Mouse (Mus musculus): ENCODE measurements around the gene Htr1f. TPM values are rescaled to one million over a fixed set of nuclear protein-coding genes. Genes with fewer than 3 reads are reported as not detected.
A peak's percentile ranks its signal among the peaks of the same experiment; 100 is the strongest.

Htr1f gene
- polyA plus RNA-seq, 1 experiment from 2014 or later: 0.38 TPM

DNA sequence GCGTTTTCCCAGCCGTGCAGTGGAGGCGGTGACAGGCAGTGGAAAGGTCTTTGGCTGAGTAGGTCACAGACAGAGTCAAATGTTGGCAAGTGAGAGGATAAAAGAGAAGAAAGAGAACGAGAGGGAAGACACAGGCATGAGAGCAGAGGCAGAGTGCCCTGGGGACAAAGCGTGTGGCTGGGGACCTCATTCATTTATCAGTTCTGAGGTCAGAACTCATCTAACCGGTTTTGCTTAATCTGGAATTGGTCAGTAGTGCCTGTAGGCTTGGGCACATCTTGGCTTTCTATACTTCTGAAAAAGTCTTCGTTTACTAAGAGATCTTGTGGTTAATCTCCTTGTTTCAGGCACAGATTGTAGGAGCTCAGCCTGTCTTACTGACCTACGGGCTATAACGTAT lies 182.2 kb downstream of the Htr1f start:
- Histone ChIP-seq H3K4me2 (ENCODE audit: low read depth, low read length) (no peak overlapping the region), H3K27ac (replicated peaks; ENCODE audit: low read depth, low read length) (no peak overlapping the region), H3K9ac (ENCODE audit: low read depth, low read length) (no peak overlapping the region), H3K27me3 (replicated peaks; ENCODE audit: control insufficient read depth, insufficient read depth, low read length) (no peaks in the 10 kb centered on the region), H3K9me3 (ENCODE audit: control insufficient read depth, low read length) (no peaks in the 10 kb centered on the region), H3K4me3 (ENCODE audit: low read depth, low read length) (no peak overlapping the region), H3K4me1 (ENCODE audit: control insufficient read depth, insufficient read depth, low read length) (no peaks in the 10 kb centered on the region), H3K36me3 (ENCODE audit: control insufficient read depth, insufficient read depth, low read length) (no peaks in the 10 kb centered on the region)
- ATAC-seq (ENCODE audit: low read depth) (no peak), DNase-seq (ENCODE audit: low spot score) (peak; percentile 8)
- WGBS: 40% methylated on average over 9 of the region's 9 CpGs

- Histone ChIP-seq H3K27ac (replicated peaks; ENCODE audit: low read depth, low read length) (no peak overlapping the region), H3K9ac (ENCODE audit: low read depth, low read length) (no peak overlapping the region), H3K4me3 (ENCODE audit: low read depth, low read length) (no peak overlapping the region), H3K36me3 (ENCODE audit: control insufficient read depth, insufficient read depth, low read length) (no peaks in the 10 kb centered on the region), H3K4me2 (ENCODE audit: low read depth, low read length) (no peak overlapping the region), H3K27me3 (replicated peaks; ENCODE audit: control insufficient read depth, insufficient read depth, low read length) (no peaks in the 10 kb centered on the region), H3K9me3 (ENCODE audit: control insufficient read depth, low read length) (no peaks in the 10 kb centered on the region), H3K4me1 (ENCODE audit: control insufficient read depth, insufficient read depth, low read length) (no peaks in the 10 kb centered on the region)
- no peak for DNase-seq (ENCODE audit: low spot score)
- 76% methylated on average over 10 of the region's 10 CpGs for WGBS
- no peak for ATAC-seq (ENCODE audit: low read depth)
These were observed 196.9 kb downstream of the Htr1f start for GRCm38 (mm10) chr16:64908747-64909146.

GRCm38 (mm10) chr16:64907112-64907511 lies 198.5 kb downstream of the Htr1f start:
- H3K36me3 ChIP-seq (ENCODE audit: control insufficient read depth, insufficient read depth, low read length): no peaks in the 10 kb centered on the region
- WGBS: 22% methylated on average over 3 of the region's 3 CpGs
- H3K4me1 ChIP-seq (ENCODE audit: control insufficient read depth, insufficient read depth, low read length): no peaks in the 10 kb centered on the region
- no peak overlapping the region for H3K27ac ChIP-seq (replicated peaks; ENCODE audit: low read depth, low read length)
- H3K9ac ChIP-seq (ENCODE audit: low read depth, low read length): no peak overlapping the region
- DNase-seq (ENCODE audit: low spot score): peak; percentile 23
- no peak overlapping the region for H3K4me2 ChIP-seq (ENCODE audit: low read depth, low read length)
- no peaks in the 10 kb centered on the region for H3K9me3 ChIP-seq (ENCODE audit: control insufficient read depth, low read length)
- no peak for ATAC-seq (ENCODE audit: low read depth)
- no peaks in the 10 kb centered on the region for H3K27me3 ChIP-seq (replicated peaks; ENCODE audit: control insufficient read depth, insufficient read depth, low read length)
- H3K4me3 ChIP-seq (ENCODE audit: low read depth, low read length): no peak overlapping the region

GRCm38 (mm10) chr16:64903328-64903727 lies 202.3 kb downstream of the Htr1f start:
- ATAC-seq (ENCODE audit: low read depth) (no peak), DNase-seq (ENCODE audit: low spot score) (peak; percentile 22)
- H3K4me1 ChIP-seq (ENCODE audit: control insufficient read depth, insufficient read depth, low read length): no peaks in the 10 kb centered on the region
- no peak overlapping the region for H3K27ac ChIP-seq (replicated peaks; ENCODE audit: low read depth, low read length)
- no peaks in the 10 kb centered on the region for H3K27me3 ChIP-seq (replicated peaks; ENCODE audit: control insufficient read depth, insufficient read depth, low read length)
- no peak overlapping the region for H3K9ac ChIP-seq (ENCODE audit: low read depth, low read length)
- WGBS: 40% methylated on average over 2 of the region's 2 CpGs
- H3K4me3 ChIP-seq (ENCODE audit: low read depth, low read length): no peak overlapping the region
- H3K36me3 ChIP-seq (ENCODE audit: control insufficient read depth, insufficient read depth, low read length): no peaks in the 10 kb centered on the region
- H3K4me2 ChIP-seq (ENCODE audit: low read depth, low read length): no peak overlapping the region
- no peaks in the 10 kb centered on the region for H3K9me3 ChIP-seq (ENCODE audit: control insufficient read depth, low read length)

- no peak overlapping the region for H3K27ac ChIP-seq (replicated peaks; ENCODE audit: low read depth, low read length)
- DNase-seq (ENCODE audit: low spot score) (no peak), ATAC-seq (ENCODE audit: low read depth) (no peak)
- H3K4me1 ChIP-seq (ENCODE audit: control insufficient read depth, insufficient read depth, low read length): no peaks in the 10 kb centered on the region
- no peak overlapping the region for H3K4me2 ChIP-seq (ENCODE audit: low read depth, low read length)
- H3K9ac ChIP-seq (ENCODE audit: low read depth, low read length): no peak overlapping the region
- H3K27me3 ChIP-seq (replicated peaks; ENCODE audit: control insufficient read depth, insufficient read depth, low read length): no peaks in the 10 kb centered on the region
- no peaks in the 10 kb centered on the region for H3K9me3 ChIP-seq (ENCODE audit: control insufficient read depth, low read length)
- H3K36me3 ChIP-seq (ENCODE audit: control insufficient read depth, insufficient read depth, low read length): no peaks in the 10 kb centered on the region
- 77% methylated on average over 2 of the region's 2 CpGs for WGBS
- H3K4me3 ChIP-seq (ENCODE audit: low read depth, low read length): no peak overlapping the region
These were observed 206.6 kb downstream of the Htr1f start for GRCm38 (mm10) chr16:64899084-64899483.

DNA sequence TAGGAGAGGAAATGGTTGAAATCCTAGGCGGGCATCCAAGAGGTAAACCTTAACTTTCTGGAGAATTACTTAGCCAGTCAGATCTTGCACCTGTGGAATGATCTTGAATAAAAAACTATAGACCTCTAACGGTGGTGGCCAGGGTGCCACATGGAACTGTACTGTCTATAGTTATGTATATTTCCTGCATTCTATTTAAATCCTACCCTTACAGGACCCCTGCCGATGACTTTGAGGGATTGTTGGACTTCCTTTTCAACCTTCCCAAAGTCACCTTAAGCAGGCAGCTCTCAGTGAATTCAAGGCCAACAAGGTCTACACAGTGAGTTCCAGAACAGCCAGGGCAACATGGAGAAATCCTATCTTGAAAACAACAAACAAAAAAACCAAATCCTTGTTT lies 216.2 kb downstream of the Htr1f start:
- no peak overlapping the region for H3K4me2 ChIP-seq (ENCODE audit: low read depth, low read length)
- H3K9me3 ChIP-seq (ENCODE audit: control insufficient read depth, low read length): 0 out of 2 replicates have a peak, but pooled peaks cover 4% of the 10 kb centered on the region
- no peaks in the 10 kb centered on the region for H3K36me3 ChIP-seq (ENCODE audit: control insufficient read depth, insufficient read depth, low read length)
- WGBS: 90% methylated on average over 3 of the region's 3 CpGs
- no peak overlapping the region for H3K4me3 ChIP-seq (ENCODE audit: low read depth, low read length)
- no peaks in the 10 kb centered on the region for H3K27me3 ChIP-seq (replicated peaks; ENCODE audit: control insufficient read depth, insufficient read depth, low read length)
- no peak for ATAC-seq (ENCODE audit: low read depth)
- H3K9ac ChIP-seq (ENCODE audit: low read depth, low read length): no peak overlapping the region
- no peaks in the 10 kb centered on the region for H3K4me1 ChIP-seq (ENCODE audit: control insufficient read depth, insufficient read depth, low read length)
- no peak for DNase-seq (ENCODE audit: low spot score)
- no peak overlapping the region for H3K27ac ChIP-seq (replicated peaks; ENCODE audit: low read depth, low read length)

GRCm38 (mm10) chr16:64885547-64885946 lies 220.1 kb downstream of the Htr1f start:
- H3K4me3 ChIP-seq (ENCODE audit: low read depth, low read length): no peak overlapping the region
- 0 out of 2 replicates have a peak, but pooled peaks cover 4% of the 10 kb centered on the region for H3K9me3 ChIP-seq (ENCODE audit: control insufficient read depth, low read length)
- no peaks in the 10 kb centered on the region for H3K36me3 ChIP-seq (ENCODE audit: control insufficient read depth, insufficient read depth, low read length)
- no peak overlapping the region for H3K4me2 ChIP-seq (ENCODE audit: low read depth, low read length)
- H3K27ac ChIP-seq (replicated peaks; ENCODE audit: low read depth, low read length): no peak overlapping the region
- H3K9ac ChIP-seq (ENCODE audit: low read depth, low read length): no peak overlapping the region
- WGBS: 38% methylated on average over 4 of the region's 4 CpGs
- DNase-seq (ENCODE audit: low spot score) (no peak), ATAC-seq (ENCODE audit: low read depth) (no peak)
- H3K27me3 ChIP-seq (replicated peaks; ENCODE audit: control insufficient read depth, insufficient read depth, low read length): no peaks in the 10 kb centered on the region
- no peaks in the 10 kb centered on the region for H3K4me1 ChIP-seq (ENCODE audit: control insufficient read depth, insufficient read depth, low read length)

DNA sequence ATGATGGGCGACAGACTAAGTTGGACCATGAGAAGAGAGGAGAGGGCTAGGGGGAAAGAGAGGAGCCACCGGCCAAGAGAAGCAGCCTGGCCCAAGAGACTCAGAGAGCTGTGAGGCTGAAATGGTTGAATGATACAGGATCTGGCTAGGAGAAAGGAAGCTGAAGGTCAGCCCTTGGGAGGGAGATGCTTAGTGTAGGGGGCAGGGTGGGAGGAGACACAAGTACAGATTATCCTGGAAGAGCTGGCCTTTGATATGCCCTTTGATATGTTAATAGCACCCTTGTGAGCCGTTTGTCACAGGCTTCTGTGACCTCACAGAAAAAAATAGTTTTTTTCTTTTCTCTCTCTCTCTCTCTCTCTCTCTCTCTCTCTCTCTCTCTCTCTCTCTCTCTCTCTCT lies 220.5 kb downstream of the Htr1f start:
- no peak for ATAC-seq (ENCODE audit: low read depth)
- Histone ChIP-seq H3K27me3 (replicated peaks; ENCODE audit: control insufficient read depth, insufficient read depth, low read length) (no peaks in the 10 kb centered on the region), H3K4me1 (ENCODE audit: control insufficient read depth, insufficient read depth, low read length) (no peaks in the 10 kb centered on the region), H3K9ac (ENCODE audit: low read depth, low read length) (no peak overlapping the region), H3K27ac (replicated peaks; ENCODE audit: low read depth, low read length) (no peak overlapping the region), H3K9me3 (ENCODE audit: control insufficient read depth, low read length) (0 out of 2 replicates have a peak, but pooled peaks cover 4% of the 10 kb centered on the region), H3K4me3 (ENCODE audit: low read depth, low read length) (no peak overlapping the region), H3K4me2 (ENCODE audit: low read depth, low read length) (no peak overlapping the region), H3K36me3 (ENCODE audit: control insufficient read depth, insufficient read depth, low read length) (no peaks in the 10 kb centered on the region)
- no peak for DNase-seq (ENCODE audit: low spot score)
- 29% methylated on average over 3 of the region's 3 CpGs for WGBS

DNA sequence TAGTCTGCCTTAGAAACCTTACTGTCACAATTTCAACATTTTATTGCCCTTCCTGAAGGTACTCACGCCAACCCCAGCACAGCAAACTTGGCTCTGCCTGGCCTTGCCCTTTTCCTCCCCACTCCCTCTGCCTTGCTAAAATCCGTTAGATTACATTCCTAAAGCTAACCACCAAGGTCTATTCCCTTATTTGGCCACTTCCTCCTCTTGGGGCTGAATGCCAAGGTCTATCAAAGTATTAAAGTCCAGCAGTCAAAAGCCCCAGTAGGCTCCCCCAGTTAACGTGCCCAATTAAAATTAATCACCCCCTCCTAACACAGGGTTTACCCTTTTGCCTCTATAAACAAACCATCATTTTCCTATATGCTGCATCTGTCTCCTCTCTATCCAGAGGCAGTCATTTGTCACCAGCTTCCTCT lies 221.2 kb downstream of the Htr1f start:
- Histone ChIP-seq H3K36me3 (ENCODE audit: control insufficient read depth, insufficient read depth, low read length) (no peaks in the 10 kb centered on the region), H3K4me3 (ENCODE audit: low read depth, low read length) (no peak overlapping the region), H3K27ac (replicated peaks; ENCODE audit: low read depth, low read length) (no peak overlapping the region), H3K4me2 (ENCODE audit: low read depth, low read length) (no peak overlapping the region), H3K4me1 (ENCODE audit: control insufficient read depth, insufficient read depth, low read length) (no peaks in the 10 kb centered on the region), H3K9ac (ENCODE audit: low read depth, low read length) (no peak overlapping the region), H3K27me3 (replicated peaks; ENCODE audit: control insufficient read depth, insufficient read depth, low read length) (no peaks in the 10 kb centered on the region), H3K9me3 (ENCODE audit: control insufficient read depth, low read length) (0 out of 2 replicates have a peak, but pooled peaks cover 2% of the 10 kb centered on the region)
- ATAC-seq (ENCODE audit: low read depth) (no peak), DNase-seq (ENCODE audit: low spot score) (no peak)
- 17% methylated on average over 3 of the region's 3 CpGs for WGBS

Measured in embryonic facial prominence, embryonic 14.5 days (tissue).